Mouse (Mus musculus) cerebellum, adult 9-11 months (tissue): ENCODE results near the gene Wrnip1.

ENCODE experiments used
- DNase-seq: peaks from one replicate; pipeline ENCODE4 v3.0.0; 2022

Gene Wrnip1

DNA sequence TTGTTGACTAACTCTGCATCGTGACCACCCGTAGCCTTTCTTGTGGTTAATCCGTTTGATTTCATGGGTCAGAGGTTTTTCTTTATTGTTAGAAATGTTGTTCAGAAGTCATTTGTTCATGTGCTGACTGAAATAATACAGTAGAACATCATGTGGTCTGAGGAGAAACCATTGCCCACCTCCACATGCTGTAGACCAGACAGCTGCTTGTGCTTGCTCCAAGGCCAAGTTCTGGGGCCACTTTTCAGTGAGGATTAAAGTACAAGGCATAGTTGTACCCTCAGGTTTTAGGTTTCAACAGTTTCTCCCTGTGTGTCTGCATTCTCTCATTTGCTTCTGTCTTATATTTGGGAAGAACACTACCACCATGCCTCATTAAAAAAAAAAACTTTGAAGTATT, 5.8 kb downstream of the Wrnip1 start:
- no peak for DNase-seq

DNA sequence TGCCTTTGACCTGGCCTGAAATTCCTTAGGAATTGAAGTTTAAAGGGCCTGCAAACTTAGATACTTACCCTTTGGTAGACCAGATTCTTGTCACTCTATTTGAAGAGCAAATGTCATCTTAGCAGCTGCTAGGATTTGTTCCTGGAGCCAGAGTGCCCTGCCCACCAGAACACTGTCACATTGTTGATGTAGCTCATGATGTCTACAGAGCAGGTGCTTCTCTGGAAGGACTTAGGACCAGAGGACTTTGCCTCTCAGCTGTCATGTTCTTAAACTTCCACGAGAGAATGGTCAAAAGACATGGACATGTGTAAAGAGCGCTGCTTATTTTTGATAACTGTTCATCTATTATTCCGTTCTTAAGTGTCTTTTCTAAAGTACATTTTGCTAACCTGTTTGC, 17.4 kb downstream of the Wrnip1 start:
- DNase-seq = no peak

DNA sequence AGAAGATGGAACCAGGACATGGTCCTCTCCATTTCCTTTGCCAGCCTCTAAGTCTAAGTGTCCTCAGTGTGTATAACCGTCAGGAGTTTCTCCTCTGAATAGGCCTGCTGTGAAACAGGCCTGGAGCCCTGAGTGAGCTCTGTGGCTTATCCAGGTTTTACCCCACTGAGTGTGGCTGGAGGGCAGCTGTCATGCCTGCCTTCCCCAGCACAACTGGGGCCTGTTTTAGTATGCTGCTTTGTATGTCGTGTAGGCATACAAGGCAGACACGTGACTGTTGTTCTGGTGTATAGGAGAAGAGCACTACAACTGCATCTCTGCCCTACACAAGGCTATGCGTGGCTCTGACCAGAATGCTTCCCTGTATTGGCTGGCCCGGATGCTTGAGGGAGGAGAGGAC, 18.1 kb downstream of the Wrnip1 start:
- DNase-seq = no peak

DNA sequence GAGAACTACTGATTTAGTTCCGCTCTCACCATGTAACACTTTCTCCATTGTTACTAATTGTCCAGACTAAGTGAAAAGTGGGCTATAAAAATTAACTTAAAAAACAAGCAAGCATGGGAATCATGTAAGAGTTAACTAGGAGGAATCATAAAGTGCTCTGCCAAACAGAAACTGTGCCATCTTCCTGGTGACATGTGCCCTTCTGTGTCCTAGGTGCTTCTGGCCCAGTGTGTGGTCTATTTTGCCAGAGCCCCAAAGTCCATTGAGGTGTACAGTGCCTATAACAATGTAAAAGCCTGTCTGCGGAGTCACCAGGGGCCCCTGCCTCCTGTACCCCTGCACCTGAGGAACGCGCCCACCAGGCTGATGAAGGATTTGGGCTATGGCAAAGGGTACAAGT, 19.8 kb downstream of the Wrnip1 start:
- no peak for DNase-seq

DNA sequence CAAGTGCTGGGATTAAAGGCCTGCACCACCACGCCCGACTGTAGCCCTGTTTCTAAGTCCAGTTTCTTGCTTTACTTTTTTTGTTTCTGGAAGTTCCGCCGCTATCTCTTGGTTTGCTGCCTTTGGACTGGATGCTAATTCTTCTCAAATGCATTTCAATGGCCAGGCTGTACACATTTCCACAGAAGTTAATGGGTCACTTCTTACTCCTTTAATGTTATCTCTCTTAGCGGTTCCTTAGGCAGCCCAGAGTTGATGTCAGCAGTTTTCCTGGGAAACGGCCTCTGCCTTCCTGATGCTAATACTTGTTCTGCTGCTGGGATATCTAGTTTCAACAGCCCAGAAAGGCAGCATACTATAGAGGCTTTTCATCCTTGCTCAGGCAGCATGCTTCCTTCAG, 21.3 kb downstream of the Wrnip1 start:
- no peak for DNase-seq

DNA sequence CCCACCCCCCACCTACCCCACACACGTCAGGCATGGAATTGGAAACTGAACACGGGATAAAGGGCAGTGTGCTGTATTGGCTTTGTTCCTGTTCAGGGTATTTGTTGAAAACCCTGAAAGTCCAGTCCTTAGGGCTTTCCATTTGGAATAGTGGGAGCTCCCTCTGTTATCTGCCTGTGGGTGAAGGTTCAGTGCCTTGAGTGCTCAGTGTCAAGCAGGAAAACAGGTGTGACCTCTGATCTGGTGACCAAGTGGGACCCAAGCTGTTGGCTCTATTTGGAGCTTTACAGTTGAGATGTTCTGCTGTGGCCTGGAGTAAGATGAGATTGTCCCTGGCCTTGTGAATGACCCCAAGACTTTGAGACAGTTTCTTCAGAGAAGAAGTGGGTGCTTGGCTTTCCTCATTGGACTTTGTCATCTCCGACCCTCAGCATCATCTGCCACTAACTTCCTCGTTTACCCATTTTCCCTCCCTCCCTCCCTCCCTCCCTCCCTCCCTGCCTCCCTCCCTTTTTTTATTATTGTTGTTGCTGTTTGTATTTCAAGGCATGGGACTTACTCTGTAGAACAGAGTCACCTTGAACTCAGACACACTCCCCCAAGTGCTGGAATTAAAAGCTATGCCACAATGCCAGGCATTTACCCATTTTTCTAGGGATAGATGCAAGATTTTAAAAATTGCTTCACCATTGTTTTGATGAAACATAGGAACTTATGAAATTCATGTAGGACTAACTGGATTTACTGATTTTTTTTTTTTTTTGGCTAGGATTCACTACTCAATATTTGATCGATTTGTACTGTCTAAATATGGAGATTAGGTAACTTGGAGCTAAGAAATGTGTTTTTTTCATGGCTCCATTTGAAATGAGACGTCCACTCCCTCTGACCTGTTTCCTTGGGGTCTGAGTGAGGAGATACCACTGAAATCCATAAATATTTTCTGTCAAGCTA, 22.8 kb downstream of the Wrnip1 start:
- no peak for DNase-seq

DNA sequence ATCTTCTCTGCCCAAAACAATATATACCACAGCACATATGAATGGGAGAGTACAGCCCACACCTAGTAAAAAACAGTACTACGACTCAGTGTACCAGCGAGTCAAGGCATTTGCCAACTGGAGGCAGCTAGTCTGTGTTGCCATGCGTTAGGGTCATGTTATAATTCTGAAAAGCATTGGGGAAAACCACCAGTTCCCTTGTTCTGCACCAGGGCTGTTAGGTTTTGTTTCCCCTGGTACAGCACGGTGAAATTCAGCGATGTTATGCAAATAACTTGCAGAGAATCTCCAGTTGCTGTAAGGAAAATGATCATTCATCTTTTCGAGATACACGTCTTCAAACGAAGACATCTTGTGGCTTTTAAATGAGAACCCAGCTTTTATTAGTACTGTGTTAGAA, 23.7 kb downstream of the Wrnip1 start:
- DNase-seq = no peak

DNA sequence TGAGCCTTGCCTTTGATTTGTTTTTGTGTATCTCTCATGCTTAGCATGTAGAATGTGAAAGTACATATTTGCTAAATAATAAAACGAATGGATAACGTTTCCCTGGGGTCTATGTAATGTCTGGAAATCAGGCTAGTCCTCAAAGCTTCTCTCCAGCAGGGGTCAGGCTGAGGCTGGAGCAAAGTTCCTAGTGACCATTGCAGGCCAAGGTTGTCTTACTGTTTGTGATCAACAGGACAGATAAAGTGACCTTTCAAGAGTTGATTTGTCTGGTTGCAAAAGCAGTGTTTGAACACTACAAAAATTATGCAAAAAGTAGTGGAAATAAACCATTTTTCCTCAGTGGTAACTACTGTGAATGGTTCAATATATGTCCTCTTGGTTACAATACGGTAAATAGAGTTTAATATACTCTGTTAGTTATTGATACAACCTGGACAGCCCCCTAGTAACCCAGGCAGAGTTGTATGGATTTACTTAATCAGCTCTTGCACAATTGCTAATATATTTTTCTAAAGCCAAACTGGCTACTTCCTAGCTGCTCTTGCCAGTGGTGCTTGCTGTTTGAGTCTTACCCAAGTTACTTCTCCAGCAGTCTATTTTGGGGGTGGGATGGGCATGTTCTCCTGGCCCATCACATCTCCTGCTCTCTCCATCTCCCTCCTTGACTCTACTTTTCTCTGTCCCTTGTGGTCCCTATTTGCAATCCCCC, 25.4 kb downstream of the Wrnip1 start:
- DNase-seq = no peak

DNA sequence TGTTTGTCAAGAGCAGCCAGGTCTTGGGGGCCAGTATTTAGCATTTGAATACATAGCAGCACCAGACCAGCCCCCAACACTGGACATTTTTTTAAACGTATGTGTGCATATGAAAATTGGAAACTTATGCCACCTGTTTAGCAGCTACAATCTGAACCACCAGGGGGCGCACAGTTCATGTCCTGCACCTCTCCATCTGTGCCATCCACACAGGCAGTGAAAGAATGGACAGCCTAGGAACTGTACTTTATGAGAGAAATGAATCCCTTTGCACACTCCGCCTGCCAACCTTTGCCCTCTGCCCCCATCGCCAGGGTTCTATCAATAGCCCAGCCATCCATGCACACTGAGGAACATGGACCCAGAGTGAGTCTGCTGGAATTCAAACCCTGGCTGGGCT, 26.1 kb downstream of the Wrnip1 start:
- DNase-seq = peak; percentile 21

DNA sequence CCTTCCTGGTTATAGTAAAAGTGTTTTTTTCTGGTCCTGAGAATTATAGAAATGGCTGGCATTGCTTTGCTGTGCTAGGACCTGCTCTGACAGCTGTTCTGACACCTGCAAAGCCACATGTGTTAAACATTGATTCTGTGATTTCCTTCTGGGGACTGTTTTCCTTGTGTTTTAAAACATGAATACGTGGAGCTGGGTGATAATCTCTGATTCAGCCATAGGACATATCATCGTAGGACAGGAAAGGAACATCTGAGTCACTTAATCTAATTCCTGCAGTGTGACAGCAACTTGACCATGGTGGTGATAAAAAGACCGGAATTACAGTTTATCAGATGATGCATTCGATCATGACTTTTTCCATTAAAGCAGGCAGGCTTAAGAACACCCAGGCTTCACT, 27.0 kb downstream of the Wrnip1 start:
- DNase-seq = no peak

DNA sequence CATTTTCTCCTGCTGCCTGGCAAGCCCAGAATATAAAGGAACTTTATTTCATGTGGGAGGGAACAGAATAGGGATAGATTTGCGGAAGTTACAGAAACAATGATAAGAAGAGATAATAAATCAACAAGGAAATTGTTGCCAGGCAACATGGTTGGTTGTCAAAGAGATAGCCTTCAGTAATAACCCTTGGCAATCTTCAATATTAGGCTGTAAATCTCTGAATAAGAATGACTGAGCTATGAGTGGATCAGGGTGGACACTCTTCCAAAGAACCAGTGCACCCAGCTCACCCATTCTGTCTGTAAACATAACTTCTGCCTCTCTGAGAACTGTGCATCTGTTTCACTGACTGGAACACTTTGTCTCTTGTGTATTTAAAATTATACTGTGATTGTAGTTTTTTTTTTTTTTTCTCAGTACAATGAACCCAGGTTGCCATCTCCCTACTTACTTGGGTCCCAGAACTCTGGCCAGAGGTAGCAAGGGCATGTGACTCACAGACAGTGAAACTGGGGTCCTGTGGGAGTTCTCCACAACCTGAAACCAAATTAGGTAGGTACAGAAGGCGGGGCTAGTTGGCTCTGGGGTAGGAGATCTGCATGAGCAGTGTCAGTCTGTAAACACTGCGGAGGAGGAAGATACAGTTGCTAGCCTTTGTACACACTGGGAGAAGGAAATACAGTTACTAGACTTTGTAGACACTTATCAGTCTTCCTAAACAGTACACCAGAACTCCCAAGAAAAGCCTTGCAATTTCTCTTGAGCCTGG, 29.9 kb downstream of the Wrnip1 start:
- no peak for DNase-seq

DNA sequence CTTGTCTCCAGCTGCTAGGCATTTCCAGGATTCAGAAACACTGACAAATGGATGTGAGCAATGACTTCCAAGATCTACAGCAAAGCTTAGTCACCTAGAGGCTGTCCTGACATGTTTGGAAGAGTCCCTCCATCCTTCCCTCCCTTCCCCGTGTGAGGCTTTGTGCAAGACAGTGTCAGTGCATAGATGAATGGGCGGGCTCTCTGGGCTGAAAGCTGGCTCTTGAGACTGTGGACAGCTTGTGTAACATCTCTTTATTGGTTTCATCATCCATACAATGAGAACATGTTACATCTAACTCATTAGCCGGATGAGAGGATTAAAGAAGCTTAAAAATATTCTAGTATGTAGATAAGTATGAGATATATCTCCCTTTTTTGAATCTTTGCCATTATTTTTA, 30.9 kb downstream of the Wrnip1 start:
- no peak for DNase-seq

DNA sequence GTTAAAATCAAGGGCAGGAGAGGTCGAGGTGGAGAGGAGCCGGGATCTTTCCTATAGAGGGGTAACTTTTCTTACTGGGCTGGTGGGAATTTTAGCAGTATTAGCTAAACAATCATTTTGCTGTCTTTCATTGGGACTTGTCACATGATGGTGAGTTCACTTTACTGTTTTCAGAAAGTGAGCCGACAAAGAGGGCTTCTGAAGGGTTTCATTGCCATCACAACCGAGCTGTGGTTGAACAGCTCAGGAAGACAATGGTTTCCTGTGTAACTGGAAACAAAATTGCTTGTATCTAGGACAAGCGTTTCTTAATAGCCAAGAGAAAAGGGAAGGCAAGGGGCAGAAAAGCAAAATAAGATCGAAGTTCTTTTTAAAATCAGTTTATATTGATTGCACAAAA, 31.4 kb downstream of the Wrnip1 start:
- no peak for DNase-seq

DNA sequence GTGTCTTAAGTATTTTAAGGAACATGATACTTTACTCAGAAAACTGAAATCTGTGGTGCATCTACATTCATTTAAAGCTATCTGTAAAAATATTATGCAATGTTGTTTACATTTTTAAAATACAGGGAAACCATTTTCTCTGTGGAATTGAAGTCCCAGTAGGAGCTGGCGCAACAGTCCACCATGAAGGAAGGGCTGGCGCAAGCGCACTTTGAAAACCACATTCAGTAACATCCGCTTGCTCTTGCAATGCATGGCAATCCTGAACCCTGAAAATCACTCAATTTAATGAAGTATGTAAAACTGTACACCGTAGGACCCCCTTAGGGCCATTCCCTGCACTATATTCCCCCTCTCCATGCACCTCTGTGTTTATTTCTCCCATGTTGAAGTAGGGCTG, 32.7 kb downstream of the Wrnip1 start:
- no peak for DNase-seq

DNA sequence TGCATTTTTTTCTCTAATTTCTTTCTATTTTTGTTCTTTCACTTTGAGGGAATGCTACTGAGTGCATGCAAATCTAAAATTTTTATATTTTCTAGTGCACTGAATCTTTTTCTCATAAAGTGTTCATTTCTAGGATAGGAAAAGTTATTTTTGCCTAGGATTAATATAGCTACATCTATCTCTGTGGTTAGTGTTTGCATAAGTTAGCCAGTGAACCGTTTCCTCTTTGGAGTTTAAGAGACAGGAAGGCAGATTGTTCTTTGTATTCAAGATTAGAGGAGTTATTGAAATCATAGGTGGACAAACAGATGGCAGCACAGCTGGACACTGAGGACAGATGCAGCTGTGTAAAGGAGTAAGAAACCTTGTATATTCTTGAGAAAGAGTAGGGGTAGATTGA, 37.5 kb downstream of the Wrnip1 start:
- DNase-seq = no peak

DNA sequence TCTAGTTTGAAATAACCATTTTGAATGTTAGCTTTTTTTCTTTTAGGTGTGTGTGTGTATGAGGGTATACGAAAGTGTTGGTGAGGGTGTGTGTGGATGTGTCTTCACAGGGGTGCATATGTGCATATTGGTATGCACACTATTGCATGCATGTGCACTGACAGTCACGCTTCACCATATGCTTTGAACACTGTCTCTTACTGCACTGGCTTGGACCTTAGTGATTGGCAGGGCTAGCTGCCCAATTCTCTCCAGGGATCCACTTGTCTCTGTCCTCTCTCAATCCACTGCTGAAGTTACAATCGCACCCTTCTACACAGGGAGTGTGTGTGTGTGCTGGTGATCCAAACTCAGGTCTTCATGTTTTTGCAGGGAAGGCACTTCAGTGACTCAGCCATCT, 39.5 kb downstream of the Wrnip1 start:
- DNase-seq = no peak

DNA sequence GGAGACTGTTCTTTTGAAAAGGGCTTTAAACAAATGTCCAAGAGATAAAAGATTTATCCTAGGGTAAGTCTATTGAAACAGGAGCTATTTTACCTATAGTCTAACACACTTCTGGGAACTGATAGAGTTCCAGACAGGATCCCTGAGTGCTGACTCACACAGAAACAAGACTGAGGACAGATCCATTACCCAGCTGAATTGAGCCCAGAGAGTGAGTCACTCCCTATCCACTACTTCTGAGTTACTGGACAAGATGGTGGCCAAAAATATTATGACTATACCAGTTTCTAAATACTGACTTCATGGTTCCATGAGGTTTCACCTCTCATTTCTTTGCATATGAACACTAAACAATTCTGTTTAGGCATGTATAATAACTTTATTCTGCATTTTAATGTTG, 44.4 kb downstream of the Wrnip1 start:
- no peak for DNase-seq

DNA sequence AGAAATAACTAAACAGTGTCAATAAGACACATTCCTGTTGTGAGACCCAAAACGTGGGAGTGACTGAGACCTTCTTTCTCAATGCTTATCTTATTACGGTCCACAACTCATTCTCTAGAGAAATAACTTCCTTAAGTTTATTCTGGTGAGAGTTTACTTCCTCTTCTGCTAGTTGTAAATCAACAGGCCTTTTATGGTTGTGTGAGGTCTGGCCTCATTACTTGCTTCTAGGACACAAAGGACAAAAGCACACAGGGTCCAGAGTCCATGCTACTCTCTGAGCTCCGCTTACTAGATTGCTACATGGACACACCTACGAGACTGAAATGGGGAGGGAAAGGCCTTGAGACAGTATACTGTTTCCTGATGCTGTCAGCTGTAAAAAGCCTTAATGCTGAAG, 47.3 kb downstream of the Wrnip1 start:
- no peak for DNase-seq

DNA sequence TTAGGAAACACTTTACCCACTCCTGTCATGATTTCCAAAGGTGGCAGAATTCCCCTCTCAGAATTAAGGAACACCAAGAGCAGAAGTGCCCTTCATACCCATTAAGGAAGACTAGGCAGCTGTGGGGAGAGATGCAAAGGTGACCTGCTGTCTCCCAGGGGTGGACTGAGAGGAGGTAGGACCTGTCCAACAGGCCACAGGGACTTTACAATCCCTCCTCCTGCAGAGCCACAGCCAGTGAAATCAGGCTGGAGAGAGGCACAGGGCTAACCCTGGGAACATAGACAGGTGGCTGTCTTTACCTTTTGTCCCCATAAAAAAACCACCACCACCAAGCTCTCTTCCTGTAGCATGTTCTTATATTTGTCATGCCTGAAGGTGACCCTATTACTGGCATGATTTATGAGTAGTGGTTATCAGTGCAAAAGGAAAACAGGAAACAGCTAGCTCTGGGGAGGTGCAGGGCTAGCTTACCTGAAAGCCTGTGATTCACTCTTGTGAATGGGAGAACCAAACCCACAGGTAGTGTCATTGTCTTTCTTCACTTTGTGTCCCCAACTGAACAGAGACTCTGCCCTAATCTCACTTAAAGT, 47.8 kb downstream of the Wrnip1 start:
- DNase-seq = no peak

DNA sequence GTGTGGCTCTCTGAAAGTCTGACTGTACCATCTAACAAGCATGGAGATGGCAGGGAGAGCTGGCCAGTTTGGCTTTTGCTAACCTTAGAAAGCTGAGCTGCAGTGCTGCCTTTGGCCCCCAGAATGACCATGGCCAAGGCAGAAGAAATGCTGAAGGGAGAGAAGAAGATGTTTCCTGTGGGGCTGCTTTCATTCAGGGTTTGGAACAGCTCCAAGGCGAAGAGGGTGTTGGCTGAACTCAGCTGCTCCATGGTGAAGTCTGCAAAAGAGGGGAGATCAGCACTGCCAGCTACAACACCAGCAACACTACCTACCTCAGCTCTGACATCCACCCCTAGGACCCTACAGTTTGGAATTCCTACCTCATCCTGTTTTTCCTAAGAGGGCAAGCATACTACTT, 48.3 kb downstream of the Wrnip1 start:
- DNase-seq = no peak

DNA sequence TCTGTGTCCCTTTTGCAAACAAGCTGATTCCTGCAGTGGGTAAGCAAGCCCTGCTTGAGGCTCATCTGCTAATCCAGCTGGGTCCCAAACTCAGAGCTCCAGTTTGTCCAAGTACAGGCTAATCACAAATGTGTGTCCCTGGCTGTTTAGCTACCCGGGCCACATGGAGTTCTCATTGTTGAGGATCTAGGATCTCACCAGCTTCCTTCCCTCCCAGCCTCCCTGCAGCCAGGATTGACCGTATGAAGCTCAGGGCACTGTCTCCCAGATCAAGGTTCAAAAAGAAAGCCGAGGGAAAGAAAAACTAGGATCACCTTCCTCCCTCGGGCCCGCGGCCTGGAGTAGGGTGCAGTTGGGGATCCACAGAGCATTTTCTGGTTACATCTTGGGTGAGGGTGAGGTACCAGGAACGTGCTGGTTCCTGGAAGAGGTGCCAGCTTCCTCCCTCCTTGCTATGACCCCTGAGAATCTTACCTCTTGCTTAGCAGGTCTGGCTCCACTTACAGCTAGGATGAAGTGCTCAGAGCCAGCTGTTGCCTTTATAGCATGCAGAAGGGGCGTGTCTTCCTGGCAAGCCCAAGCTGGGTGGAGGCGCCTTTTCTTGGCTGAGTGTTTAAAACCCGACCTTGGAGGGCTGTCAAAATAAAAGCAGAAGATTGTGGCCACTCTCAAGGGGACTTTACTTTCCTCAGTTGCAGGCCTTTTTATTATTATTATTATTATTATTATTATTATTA, 49.0 kb downstream of the Wrnip1 start, which contains the start of gene Serpinb1a:
Gene Serpinb1a (minus strand): TSS at position 518 of the 737 bp plus-strand sequence.
- DNase-seq = no peak

DNA sequence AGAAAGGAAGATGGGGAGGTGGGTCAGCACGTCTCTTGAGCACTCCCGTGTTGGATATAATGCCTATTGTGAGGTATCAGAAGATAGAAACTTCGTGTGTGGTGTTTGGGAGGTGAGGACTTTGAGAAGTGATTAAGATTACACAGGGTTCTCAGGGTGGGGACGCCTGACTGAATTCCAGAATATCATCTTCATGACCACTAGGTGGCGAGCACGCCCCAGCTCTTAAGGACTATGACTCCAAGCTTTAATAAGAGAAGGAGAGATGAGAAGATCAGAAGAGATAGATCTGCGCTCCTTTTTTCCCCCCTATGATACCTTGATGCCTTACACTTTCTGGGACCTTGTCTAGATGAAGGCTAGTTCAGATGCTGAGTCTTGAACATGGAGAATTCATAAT, 50.1 kb downstream of the Wrnip1 start:
- DNase-seq = peak; percentile 15
